Comparison of ENCODE assay signal across 8 mouse cellular contexts in the genomic region with DNA sequence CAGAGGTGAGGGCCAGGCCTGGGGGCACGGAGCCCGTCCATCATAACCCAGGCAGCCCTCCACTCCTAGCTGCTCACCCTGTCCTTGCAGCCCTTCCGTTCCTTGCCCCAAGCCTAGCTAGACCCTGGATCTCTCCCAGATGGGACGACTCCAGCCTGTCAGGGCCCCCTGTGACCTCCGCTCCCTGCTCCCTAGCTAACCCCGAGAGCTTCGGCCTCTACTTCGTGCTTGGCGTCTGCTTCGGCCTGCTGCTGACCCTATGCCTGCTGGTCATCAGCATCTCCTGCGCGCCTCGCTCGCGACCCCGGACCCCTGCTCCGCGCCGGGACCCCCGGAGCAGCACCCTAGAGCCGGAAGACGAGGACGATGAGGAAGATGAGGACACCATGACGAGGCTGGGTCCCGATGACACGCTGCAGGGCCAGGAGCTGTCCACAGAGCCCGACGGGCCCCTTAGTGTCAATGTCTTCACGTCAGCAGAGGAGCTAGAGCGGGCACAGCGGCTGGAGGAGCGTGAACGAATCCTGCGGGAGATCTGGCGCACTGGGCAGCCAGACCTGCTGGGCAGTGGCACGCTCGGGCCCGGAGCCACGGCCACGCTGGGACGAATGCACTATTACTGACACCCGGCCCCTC. TPM values are rescaled to one million over a fixed set of nuclear protein-coding genes. Genes with fewer than 3 reads are reported as not detected.
DNase-seq lines count a peak whose midpoint lies in the region; ATAC-seq and TF ChIP-seq lines count a peak whose summit lies in the region.

No protein-coding gene starts in this region.

- WGBS in forebrain, embryonic 12.5 days: 24% methylated on average over 42 of the region's 42 CpGs
- 7% methylated on average over 42 of the region's 42 CpGs for WGBS in kidney, embryonic 16.5 days
- WGBS in midbrain, embryonic 13.5 days: 20% methylated on average over 42 of the region's 42 CpGs

- peak overlapping the region; percentile 47; the same call in 1 of the 2 replicates for H3K27ac ChIP-seq in left cerebral cortex, adult 2 months
- H3K27ac ChIP-seq in forebrain, embryonic 12.5 days: peak overlapping the region; percentile 50; the same call in 1 of the 2 replicates
- peak overlapping the region; percentile 95 for H3K27ac ChIP-seq in kidney, embryonic 16.5 days (ENCODE audit: low read length)
- H3K27ac ChIP-seq in midbrain, embryonic 13.5 days: no peak overlapping the region

- H3K9ac ChIP-seq in forebrain, embryonic 12.5 days: peak overlapping the region; percentile 56
- peak overlapping the region; percentile 89 for H3K9ac ChIP-seq in kidney, embryonic 16.5 days (replicated peaks; ENCODE audit: low read length)
- H3K9ac ChIP-seq in midbrain, embryonic 13.5 days (replicated peaks): peak overlapping the region; percentile 59

- intact Hi-C loops in left cerebral cortex, adult 2 months (cut with DNase I): no loop called here

- no peak for ATAC-seq in forebrain, embryonic 12.5 days (ENCODE audit: low FRiP score)
- ATAC-seq in kidney, embryonic 16.5 days (ENCODE audit: low FRiP score, low TSS enrichment): peak; percentile 1; the same call in 1 of the 2 replicates
- peak; percentile 38; the same call in 1 of the 2 replicates for ATAC-seq in midbrain, embryonic 13.5 days

- peak overlapping the region; percentile 45 for H3K4me3 ChIP-seq in left cerebral cortex, adult 2 months
- H3K4me3 ChIP-seq in forebrain, embryonic 12.5 days (replicated peaks): peak overlapping the region; percentile 50
- H3K4me3 ChIP-seq in kidney, embryonic 16.5 days (ENCODE audit: low read length): peak overlapping the region; percentile 75
- peak overlapping the region; percentile 42 for H3K4me3 ChIP-seq in midbrain, embryonic 13.5 days (replicated peaks)

- no peaks in the 10 kb centered on the region for H3K9me3 ChIP-seq in forebrain, embryonic 12.5 days
- H3K9me3 ChIP-seq in kidney, embryonic 16.5 days (ENCODE audit: low read length): no peaks in the 10 kb centered on the region
- H3K9me3 ChIP-seq in midbrain, embryonic 13.5 days: no peaks in the 10 kb centered on the region

- no peak for TF ChIP-seq CTCF in left cerebral cortex, adult 2 months (IDR thresholded peaks at IDR 0.05)

- DNase-seq in left cerebral cortex, adult 2 months (ENCODE audit: extremely low spot score in 1 of 2, low spot score in 2 of 2): no peak
- DNase-seq in left cerebral cortex, adult 9 months (ENCODE audit: low spot score in 2 of 2): no peak
- no peak for DNase-seq in urinary bladder, postnatal 36 days (ENCODE audit: low spot score in 2 of 2)
- DNase-seq in Muller cell, postnatal 12 days (ENCODE audit: inconsistent ontology term): no peak
- no peak for DNase-seq in adrenal gland, postnatal 36 days

- peak overlapping the region; percentile 80 for H3K4me2 ChIP-seq in forebrain, embryonic 12.5 days
- peak overlapping the region; percentile 76 for H3K4me2 ChIP-seq in kidney, embryonic 16.5 days (replicated peaks; ENCODE audit: low read depth, low read length)
- H3K4me2 ChIP-seq in midbrain, embryonic 13.5 days (replicated peaks): peak overlapping the region; percentile 62

- H3K27me3 ChIP-seq in forebrain, embryonic 12.5 days: peaks cover 57% of the 10 kb centered on the region
- no peaks in the 10 kb centered on the region for H3K27me3 ChIP-seq in kidney, embryonic 16.5 days (ENCODE audit: insufficient read depth, low read length)
- peaks cover 63% of the 10 kb centered on the region for H3K27me3 ChIP-seq in midbrain, embryonic 13.5 days

- H3K36me3 ChIP-seq in forebrain, embryonic 12.5 days (replicated peaks): no peaks in the 10 kb centered on the region
- peaks cover 7% of the 10 kb centered on the region; the same call in 1 of the 2 replicates for H3K36me3 ChIP-seq in kidney, embryonic 16.5 days (ENCODE audit: insufficient read depth, low read length)
- no peaks in the 10 kb centered on the region for H3K36me3 ChIP-seq in midbrain, embryonic 13.5 days

- H3K4me1 ChIP-seq in forebrain, embryonic 12.5 days: peaks cover 18% of the 10 kb centered on the region
- H3K4me1 ChIP-seq in kidney, embryonic 16.5 days (ENCODE audit: insufficient read depth, low read length): peaks cover 56% of the 10 kb centered on the region
- peaks cover 21% of the 10 kb centered on the region for H3K4me1 ChIP-seq in midbrain, embryonic 13.5 days (replicated peaks)

RNA-seq across cellular contexts. Expression of gene Eva1b, which starts 1.6 kb away (rescaled TPM):
- 1 to 10 TPM; 3.1 to 3.8 TPM for total RNA-seq in left cerebral cortex, adult 2 months (2021)
- polyA plus RNA-seq in forebrain, embryonic 12.5 days (2016; fragmentation: Nextera tagmentation; extraction: Ambion mirVana): 13.1 and 15.9 TPM in 2 replicates
- 99.9 and 103 TPM in 2 replicates for polyA plus RNA-seq in kidney, embryonic 16.5 days (2015; fragmentation: Nextera tagmentation; extraction: Ambion mirVana)
- 10.3 and 12.9 TPM in 2 replicates for polyA plus RNA-seq in midbrain, embryonic 13.5 days (2015; fragmentation: Nextera tagmentation; extraction: Ambion mirVana)
- 10 to 100 TPM; 24.1 to 29.0 TPM for total RNA-seq in adrenal gland, postnatal 36 days (2021)

RNA-seq across cellular contexts. Expression of gene Sh3d21, which starts 14.1 kb away (rescaled TPM):
- 1 to 10 TPM in 1 of 2 experiments, under 1 TPM in 1; 0.86 to 1.1 TPM for total RNA-seq in left cerebral cortex, adult 2 months (2021)
- 0.96 and 1.5 TPM in 2 replicates for polyA plus RNA-seq in forebrain, embryonic 12.5 days (2016; fragmentation: Nextera tagmentation; extraction: Ambion mirVana)
- 9.1 and 10.5 TPM in 2 replicates for polyA plus RNA-seq in kidney, embryonic 16.5 days (2015; fragmentation: Nextera tagmentation; extraction: Ambion mirVana)
- 0.55 and 1.0 TPM in 2 replicates for polyA plus RNA-seq in midbrain, embryonic 13.5 days (2015; fragmentation: Nextera tagmentation; extraction: Ambion mirVana)
- 1 to 10 TPM; 2.9 to 3.8 TPM for total RNA-seq in adrenal gland, postnatal 36 days (2021)

RNA-seq across cellular contexts. Expression of gene Stk40, which starts 45.4 kb away (rescaled TPM):
- 10 to 100 TPM; 39.8 to 56.4 TPM for total RNA-seq in left cerebral cortex, adult 2 months (2021)
- 42.8 and 48.5 TPM in 2 replicates for polyA plus RNA-seq in forebrain, embryonic 12.5 days (2016; fragmentation: Nextera tagmentation; extraction: Ambion mirVana)
- polyA plus RNA-seq in kidney, embryonic 16.5 days (2015; fragmentation: Nextera tagmentation; extraction: Ambion mirVana): 43.9 and 44.5 TPM in 2 replicates
- polyA plus RNA-seq in midbrain, embryonic 13.5 days (2015; fragmentation: Nextera tagmentation; extraction: Ambion mirVana): 35.7 and 37.0 TPM in 2 replicates
- 10 to 100 TPM; 52.4 to 63.1 TPM for total RNA-seq in adrenal gland, postnatal 36 days (2021)

RNA-seq across cellular contexts. Expression of gene Lsm10, which starts 52.7 kb away (rescaled TPM):
- 10 to 100 TPM; 11.3 to 14.4 TPM for total RNA-seq in left cerebral cortex, adult 2 months (2021)
- polyA plus RNA-seq in forebrain, embryonic 12.5 days (2016; fragmentation: Nextera tagmentation; extraction: Ambion mirVana): 41.9 and 46.6 TPM in 2 replicates
- 55.3 and 59.3 TPM in 2 replicates for polyA plus RNA-seq in kidney, embryonic 16.5 days (2015; fragmentation: Nextera tagmentation; extraction: Ambion mirVana)
- polyA plus RNA-seq in midbrain, embryonic 13.5 days (2015; fragmentation: Nextera tagmentation; extraction: Ambion mirVana): 45.9 and 52.1 TPM in 2 replicates
- 10 to 100 TPM; 21.8 to 40.1 TPM for total RNA-seq in adrenal gland, postnatal 36 days (2021)

RNA-seq across cellular contexts. Expression of gene Thrap3, which starts 53.4 kb away (rescaled TPM):
- 100 to 1,000 TPM; 149 to 158 TPM for total RNA-seq in left cerebral cortex, adult 2 months (2021)
- polyA plus RNA-seq in forebrain, embryonic 12.5 days (2016; fragmentation: Nextera tagmentation; extraction: Ambion mirVana): 284 and 305 TPM in 2 replicates
- polyA plus RNA-seq in kidney, embryonic 16.5 days (2015; fragmentation: Nextera tagmentation; extraction: Ambion mirVana): 210 and 218 TPM in 2 replicates
- 174 and 180 TPM in 2 replicates for polyA plus RNA-seq in midbrain, embryonic 13.5 days (2015; fragmentation: Nextera tagmentation; extraction: Ambion mirVana)
- total RNA-seq in adrenal gland, postnatal 36 days (2021): 100 to 1,000 TPM; 186 to 192 TPM
